Mouse (Mus musculus) thymus, postnatal 4 days (tissue): ENCODE results near the gene Ifitm10.
A peak's percentile ranks its signal among the peaks of the same experiment; 100 is the strongest.
"Not testable (repeated sequence)": the region's sequence is repeated elsewhere in the genome, so short reads cannot be mapped to it uniquely, and the experiment has no call there.

Experiments
- DNase-seq: peaks from one replicate; pipeline ENCODE4 v3.0.0; 2021

Gene Ifitm10

GRCm38 (mm10) chr7:142373641-142374412 lies at the start of gene Ifitm10:
TSS of gene Ifitm10 (minus strand) at chr7:142373753.
- DNase-seq: no peak

- DNase-seq: no peak
These were observed 48.3 kb upstream of the Ifitm10 start for GRCm38 (mm10) chr7:142421826-142422225.

GRCm38 (mm10) chr7:142419887-142420286 lies 46.3 kb upstream of the Ifitm10 start:
- no peak for DNase-seq

- no peak for DNase-seq
These were observed 45.1 kb upstream of the Ifitm10 start for GRCm38 (mm10) chr7:142418679-142419078.

GRCm38 (mm10) chr7:142418027-142418426 lies 44.5 kb upstream of the Ifitm10 start:
- no peak for DNase-seq

- no peak for DNase-seq
These were observed 42.7 kb upstream of the Ifitm10 start for GRCm38 (mm10) chr7:142416225-142416624.

- DNase-seq: no peak
These were observed 41.8 kb upstream of the Ifitm10 start for GRCm38 (mm10) chr7:142415314-142415713.

GRCm38 (mm10) chr7:142413285-142413684 lies 39.7 kb upstream of the Ifitm10 start:
- DNase-seq: no peak

GRCm38 (mm10) chr7:142409603-142410002 lies 36.0 kb upstream of the Ifitm10 start:
- no peak for DNase-seq

GRCm38 (mm10) chr7:142408686-142409085 lies 35.1 kb upstream of the Ifitm10 start:
- DNase-seq: no peak

GRCm38 (mm10) chr7:142407935-142408334 lies 34.4 kb upstream of the Ifitm10 start:
- peak; percentile 41 for DNase-seq

GRCm38 (mm10) chr7:142405134-142405533 lies 31.6 kb upstream of the Ifitm10 start:
- not testable (repeated sequence) for DNase-seq

- DNase-seq: peak; percentile 43
These were observed 30.0 kb upstream of the Ifitm10 start for GRCm38 (mm10) chr7:142403591-142403990.

- no peak for DNase-seq
These were observed 27.2 kb upstream of the Ifitm10 start for GRCm38 (mm10) chr7:142400750-142401142.

GRCm38 (mm10) chr7:142400112-142400749 lies 26.7 kb upstream of the Ifitm10 start:
- no peak for DNase-seq

- no peak for DNase-seq
These were observed 25.7 kb upstream of the Ifitm10 start for GRCm38 (mm10) chr7:142399250-142399649.

GRCm38 (mm10) chr7:142398052-142398451 lies 24.5 kb upstream of the Ifitm10 start:
- no peak for DNase-seq

GRCm38 (mm10) chr7:142396611-142397010 lies 23.1 kb upstream of the Ifitm10 start:
- no peak for DNase-seq

GRCm38 (mm10) chr7:142395472-142395871 lies 21.9 kb upstream of the Ifitm10 start:
- no peak for DNase-seq

GRCm38 (mm10) chr7:142394261-142395190 lies 21.0 kb upstream of the Ifitm10 start:
- DNase-seq: peak; percentile 20

- DNase-seq: peak; percentile 41
These were observed 19.6 kb upstream of the Ifitm10 start for GRCm38 (mm10) chr7:142393191-142393590.

- DNase-seq: peak; percentile 3
These were observed 18.1 kb upstream of the Ifitm10 start for GRCm38 (mm10) chr7:142391609-142392008.

- peak; percentile 6 for DNase-seq
These were observed 17.6 kb upstream of the Ifitm10 start for GRCm38 (mm10) chr7:142391108-142391507.
